Comparison of ENCODE assay signal across 12 mouse cellular contexts in genomic region chr4:141338853-141339252, GRCm38 (mm10). TPM values are rescaled to one million over a fixed set of nuclear protein-coding genes. Genes with fewer than 3 reads are reported as not detected.
DNase-seq lines count a peak whose midpoint lies in the region; ATAC-seq and TF ChIP-seq lines count a peak whose summit lies in the region.
"Had no signal": no experiment of that assay in that cellular context is flagged by ENCODE, and none has a peak within 500 bp of the region (broad histone marks: within the 10 kb centered on the region; RNA-seq: fewer than 3 reads in every experiment).

No protein-coding gene starts in this region.

- H3K27me3 ChIP-seq in lung, embryonic 14.5 days (ENCODE audit: insufficient read depth, low read length) = no peaks in the 10 kb centered on the region
- H3K27me3 ChIP-seq in intestine, embryonic 15.5 days (replicated peaks) = no peaks in the 10 kb centered on the region
- no peaks in the 10 kb centered on the region for H3K27me3 ChIP-seq in splenic B cell, adult 2 months (ENCODE audit: control insufficient read depth, insufficient read depth, low read length, poor library complexity, severe bottlenecking)

- no peak overlapping the region for H3K4me3 ChIP-seq in lung, embryonic 14.5 days (ENCODE audit: low read depth, low read length)
- H3K4me3 ChIP-seq in intestine, embryonic 15.5 days (replicated peaks) = no peak overlapping the region

- TF ChIP-seq CTCF in lung, embryonic 14.5 days (IDR thresholded peaks at IDR 0.05; ENCODE audit: low read depth) = no peak

- no peak for ATAC-seq in lung, embryonic 14.5 days (ENCODE audit: insufficient read depth)
- peak; percentile 38 for ATAC-seq in intestine, embryonic 15.5 days

- WGBS in lung, embryonic 14.5 days = 7% methylated on average over 1 of the region's 1 CpGs
- WGBS in intestine, embryonic 15.5 days = 22% methylated on average over 1 of the region's 1 CpGs

- no peaks in the 10 kb centered on the region for H3K36me3 ChIP-seq in lung, embryonic 14.5 days (ENCODE audit: insufficient read depth)
- no peaks in the 10 kb centered on the region for H3K36me3 ChIP-seq in intestine, embryonic 15.5 days
- no peaks in the 10 kb centered on the region for H3K36me3 ChIP-seq in splenic B cell, adult 2 months (ENCODE audit: control insufficient read depth, insufficient read depth, low read length, poor library complexity, severe bottlenecking)
- H3K36me3 ChIP-seq: G1E had no signal

- H3K27ac ChIP-seq in lung, embryonic 14.5 days (ENCODE audit: low read depth) = peak overlapping the region; percentile 84
- 0 out of 2 replicates have a peak overlapping the region, but pooled peaks have one; percentile 4 for H3K27ac ChIP-seq in intestine, embryonic 15.5 days
- H3K27ac ChIP-seq: macrophage had no signal

- peak overlapping the region; percentile 39 for H3K4me2 ChIP-seq in lung, embryonic 14.5 days
- H3K4me2 ChIP-seq in intestine, embryonic 15.5 days (replicated peaks) = no peak overlapping the region

- H3K9me3 ChIP-seq in lung, embryonic 14.5 days (ENCODE audit: low read depth, low read length) = no peaks in the 10 kb centered on the region
- no peaks in the 10 kb centered on the region for H3K9me3 ChIP-seq in intestine, embryonic 15.5 days
- H3K9me3 ChIP-seq: G1E had no signal

- peaks cover 15% of the 10 kb centered on the region for H3K4me1 ChIP-seq in lung, embryonic 14.5 days (ENCODE audit: insufficient read depth)
- peaks cover 34% of the 10 kb centered on the region for H3K4me1 ChIP-seq in intestine, embryonic 15.5 days (replicated peaks)

- DNase-seq in lung, embryonic 14.5 days = peak; percentile 37
- no peak for DNase-seq in lung, postnatal 4 days
- peak; percentile 82 for DNase-seq in ZHBTc4 (ENCODE audit: low read depth, low spot score)
- DNase-seq in splenic B cell, adult 2 months (ENCODE audit: low read depth, low spot score) = peak; percentile 10
- DNase-seq in left cerebral cortex, adult 11 months (ENCODE audit: low spot score) = no peak
- DNase-seq in ovary, adult 18-20 months (ENCODE audit: low spot score) = no peak
- DNase-seq: gastrocnemius, postnatal 10 days; layer of hippocampus, adult 9-11 months; thymus, adult 18-20 months had no signal

- no peak overlapping the region for H3K9ac ChIP-seq in lung, embryonic 14.5 days
- H3K9ac ChIP-seq in intestine, embryonic 15.5 days = no peak overlapping the region

RNA-seq across cellular contexts. Expression of gene Fam131c, which starts 29.2 kb away (rescaled TPM):
- polyA plus RNA-seq in lung, embryonic 14.5 days (2014; fragmentation: Nextera tagmentation; extraction: Ambion mirVana) = 3.2 and 4.2 TPM in 2 replicates
- polyA plus RNA-seq in intestine, embryonic 15.5 days (2015; fragmentation: Nextera tagmentation; extraction: Ambion mirVana) = 2.0 and 2.3 TPM in 2 replicates
- polyA plus RNA-seq: G1E, macrophage had no signal

RNA-seq across cellular contexts. Expression of gene Epha2, which starts 37.8 kb away (rescaled TPM):
- polyA plus RNA-seq in lung, embryonic 14.5 days (2014; fragmentation: Nextera tagmentation; extraction: Ambion mirVana) = 6.9 and 7.6 TPM in 2 replicates
- polyA plus RNA-seq in intestine, embryonic 15.5 days (2015; fragmentation: Nextera tagmentation; extraction: Ambion mirVana) = 6.7 and 7.2 TPM in 2 replicates
- polyA plus RNA-seq: G1E had no signal

RNA-seq across cellular contexts. Expression of gene Clcnka, which starts 59.7 kb away (rescaled TPM):
- polyA plus RNA-seq in lung, embryonic 14.5 days (2014; fragmentation: Nextera tagmentation; extraction: Ambion mirVana) = 0.31 and 0.80 TPM in 2 replicates
- 0.06 and 0.08 TPM in 2 replicates for polyA plus RNA-seq in intestine, embryonic 15.5 days (2015; fragmentation: Nextera tagmentation; extraction: Ambion mirVana)
- polyA plus RNA-seq: G1E, macrophage had no signal

Comparison
In these comparisons a context has a peak if more than half of its experiments do, and no peak if none do; other contexts are left out.
1. DNase-seq: peak in lung, embryonic 14.5 days (single experiment), ZHBTc4 (single experiment) and splenic B cell, adult 2 months (single experiment); none in lung, postnatal 4 days (0 of 2), left cerebral cortex, adult 11 months (single experiment) and ovary, adult 18-20 months (single experiment).